Mouse (Mus musculus) liver, adult 2 months (tissue): Measurements from ENCODE around the gene Dgat2. TPM values are rescaled to one million over a fixed set of nuclear protein-coding genes. Genes with fewer than 3 reads are reported as not detected.

ENCODE experiments used
- DNase-seq: peaks from one replicate; pipeline ENCODE4 v3.0.0-alpha.2; 2011; ENCODE audit warnings: low read depth, low spot score; ENCODE audit errors: extremely low read depth
- H3K27ac ChIP-seq: fragments of 200-500 bp; replicated peaks from 2 replicates; pipeline ENCODE4 v1.5.1; 2012; ENCODE audit warnings: low read depth, mild to moderate bottlenecking, control low read depth, inconsistent platforms, low read length; ENCODE audit not compliant: insufficient read depth
- H3K27me3 ChIP-seq: fragments of 200-500 bp; 2 replicates; pipeline ENCODE4 v1.6.1; 2012; ENCODE audit warnings: mild to moderate bottlenecking, moderate library complexity, low read length, inconsistent platforms; ENCODE audit not compliant: control insufficient read depth, insufficient read depth
- H3K36me3 ChIP-seq: fragments of 200-500 bp; 2 replicates; pipeline ENCODE4 v1.6.1; 2012; ENCODE audit warnings: low read length, inconsistent platforms; ENCODE audit not compliant: control insufficient read depth, insufficient read depth
- H3K4me1 ChIP-seq: fragments of 200-500 bp; 2 replicates; pipeline ENCODE4 v1.6.1; 2011; ENCODE audit warnings: low read length; ENCODE audit not compliant: control insufficient read depth, insufficient read depth
- H3K4me3 ChIP-seq: fragments of 200-500 bp; 2 replicates; pipeline ENCODE4 v1.5.1; 2011; ENCODE audit warnings: low read depth, mild to moderate bottlenecking, control low read depth, low read length, moderate library complexity; ENCODE audit not compliant: insufficient read depth
- H3K79me2 ChIP-seq: fragments of 200-500 bp; 2 replicates; pipeline ENCODE4 v1.6.1; 2012; ENCODE audit warnings: inconsistent platforms, mild to moderate bottlenecking, low read length, moderate library complexity; ENCODE audit not compliant: control insufficient read depth, insufficient read depth
- H3K9ac ChIP-seq: fragments of 200-500 bp; 2 replicates; pipeline ENCODE4 v1.6.1; 2012; ENCODE audit warnings: low read depth, mild to moderate bottlenecking, control low read depth, inconsistent platforms, low read length
- CTCF ChIP-seq: fragments of 200-500 bp; IDR thresholded peaks from 2 replicates; pipeline ENCODE4 v1.5.1; 2011; ENCODE audit warnings: low read depth, low read length, control low read depth
- POLR2A ChIP-seq: fragments of 200-500 bp; IDR thresholded peaks from 2 replicates; pipeline ENCODE4 v1.6.1; 2011; ENCODE audit warnings: low read length, control low read depth; ENCODE audit not compliant: insufficient read depth; ENCODE audit errors: extremely low read depth
- WGBS: fragments of 180-500 bp; shearing (Covaris S2); methylation state at CpG from one replicate; pipeline ENCODE4 v1.1.7; 2018; 5-methylcytosine and 5-hydroxymethylcytosine counted together
- polyA plus RNA-seq: library from polyadenylated mRNA; depleted of rRNA; stranded (reverse); fragments of >200 nt; gene quantifications from 2 replicates; pipeline ENCODE4 v1.2.3, GENCODE M21; 2012
- total RNA-seq: library from RNA; depleted of rRNA; stranded (reverse); fragments of >200 nt; gene quantifications from 2 replicates; pipeline ENCODE4 v1.2.3, GENCODE M21; 2014

Dgat2 gene
- total and polyA plus RNA-seq, 2 experiments = 464 to 610 TPM

DNA sequence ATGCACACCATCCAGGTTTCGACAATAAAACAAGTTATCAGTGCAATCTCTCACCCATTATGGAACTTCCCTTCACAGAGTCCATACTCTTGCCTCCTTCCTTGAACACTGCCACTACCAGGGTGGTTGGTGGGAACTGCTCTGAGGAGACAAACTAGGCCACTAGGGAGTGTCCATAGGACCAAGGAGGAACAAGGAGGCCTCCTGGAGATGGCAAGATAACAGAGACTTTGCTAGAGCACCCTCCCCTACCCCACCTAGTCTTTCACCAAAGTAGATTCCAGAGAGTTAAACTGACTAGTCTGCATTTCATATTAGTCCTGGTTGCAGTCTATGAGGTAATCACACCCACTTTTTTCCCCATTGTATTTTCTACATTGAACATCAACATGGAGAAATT, 2.4 kb downstream of the Dgat2 start:
- peaks cover 7% of the 10 kb centered on the region; the same call in 1 of the 2 replicates for H3K36me3 ChIP-seq
- peak overlapping the region; percentile 88 for H3K9ac ChIP-seq
- peaks cover 33% of the 10 kb centered on the region for H3K4me1 ChIP-seq
- H3K79me2 ChIP-seq = peaks cover 52% of the 10 kb centered on the region
- H3K27me3 ChIP-seq = no peaks in the 10 kb centered on the region
- peak overlapping the region; percentile 78 for H3K4me3 ChIP-seq
- peak overlapping the region; percentile 89 for H3K27ac ChIP-seq
- TF ChIP-seq POLR2A (no peak), CTCF (no peak)
- DNase-seq = peak; percentile 43
- 18% methylated on average over 1 of the region's 1 CpGs for WGBS

DNA sequence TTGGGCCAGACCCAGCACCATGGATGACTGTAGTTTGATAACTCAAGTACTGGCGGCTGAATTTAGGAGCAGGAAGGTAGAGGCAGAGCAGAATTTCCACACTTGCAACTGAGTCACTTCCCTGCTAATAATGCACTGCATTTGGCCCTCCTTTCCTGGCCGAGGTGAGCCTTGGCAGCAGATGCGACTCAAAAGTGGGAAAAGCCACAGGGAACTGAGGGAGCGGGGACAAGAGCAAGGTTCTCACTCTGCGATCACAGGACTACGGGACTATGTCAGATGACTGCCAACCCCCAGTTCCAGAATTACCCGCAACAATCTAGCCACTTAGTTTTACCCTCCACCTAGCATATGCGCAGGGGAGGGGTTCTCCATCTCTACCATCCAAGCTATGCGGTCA, 3.2 kb downstream of the Dgat2 start:
- peaks cover 55% of the 10 kb centered on the region for H3K79me2 ChIP-seq
- peak overlapping the region; percentile 78 for H3K4me3 ChIP-seq
- peaks cover 41% of the 10 kb centered on the region for H3K4me1 ChIP-seq
- H3K27ac ChIP-seq = peak overlapping the region; percentile 89
- TF ChIP-seq POLR2A (no peak), CTCF (no peak)
- 32% methylated on average over 9 of the region's 9 CpGs for WGBS
- peak; percentile 75 for DNase-seq
- no peaks in the 10 kb centered on the region for H3K27me3 ChIP-seq
- peaks cover 7% of the 10 kb centered on the region; the same call in 1 of the 2 replicates for H3K36me3 ChIP-seq
- peak overlapping the region; percentile 88 for H3K9ac ChIP-seq

DNA sequence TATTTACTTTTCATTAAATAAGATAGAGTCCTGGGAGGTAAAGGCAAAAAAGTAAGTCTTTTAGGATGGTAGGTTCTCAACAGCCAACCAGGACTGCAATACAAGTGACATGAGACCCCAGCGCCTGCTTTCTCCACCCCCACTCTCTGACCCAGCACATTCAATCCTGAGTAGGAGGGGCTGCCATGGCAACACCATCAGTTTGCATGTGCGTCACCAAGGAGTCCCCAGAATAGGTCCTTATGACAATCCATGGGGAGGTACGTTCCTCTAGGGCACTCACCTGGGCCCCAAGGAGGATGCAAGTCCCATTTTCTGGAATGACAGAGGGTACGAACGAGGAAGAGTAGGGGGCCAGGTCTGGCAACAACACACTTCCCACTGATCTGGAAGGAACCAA, 5.1 kb downstream of the Dgat2 start:
- H3K4me1 ChIP-seq = peaks cover 57% of the 10 kb centered on the region
- no peaks in the 10 kb centered on the region for H3K27me3 ChIP-seq
- H3K79me2 ChIP-seq = peaks cover 56% of the 10 kb centered on the region
- H3K4me3 ChIP-seq = no peak overlapping the region
- peak; percentile 26 for DNase-seq
- TF ChIP-seq POLR2A (no peak), CTCF (no peak)
- peaks cover 7% of the 10 kb centered on the region; the same call in 1 of the 2 replicates for H3K36me3 ChIP-seq
- 61% methylated on average over 5 of the region's 5 CpGs for WGBS
- peak overlapping the region; percentile 61 for H3K9ac ChIP-seq
- peak overlapping the region; percentile 25 for H3K27ac ChIP-seq

DNA sequence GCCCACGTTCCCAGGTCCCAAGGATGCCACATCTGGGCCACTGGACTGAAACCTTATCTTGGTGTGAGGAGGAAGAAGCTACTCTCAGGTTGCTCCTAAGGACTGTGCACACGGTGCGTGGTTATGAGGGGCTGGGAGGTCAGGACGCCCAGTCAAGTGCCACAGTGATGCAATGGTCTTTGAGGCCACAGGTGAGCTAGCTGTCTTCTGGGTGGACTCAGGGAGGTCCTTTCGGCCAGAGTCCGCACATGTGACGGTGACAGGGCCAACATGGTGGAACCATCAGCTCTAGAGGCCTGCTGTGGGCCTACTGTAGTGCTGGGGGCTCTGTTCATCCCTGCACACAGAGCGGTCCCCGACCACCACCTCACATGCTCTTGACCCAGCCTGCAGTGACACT, 6.9 kb downstream of the Dgat2 start:
- Histone ChIP-seq H3K9ac (peak overlapping the region; percentile 53), H3K4me3 (no peak overlapping the region), H3K79me2 (peaks cover 41% of the 10 kb centered on the region), H3K27me3 (no peaks in the 10 kb centered on the region), H3K27ac (peak overlapping the region; percentile 93), H3K36me3 (peaks cover 7% of the 10 kb centered on the region; the same call in 1 of the 2 replicates), H3K4me1 (peaks cover 71% of the 10 kb centered on the region)
- peak; percentile 68 for DNase-seq
- WGBS = 37% methylated on average over 9 of the region's 9 CpGs
- TF ChIP-seq CTCF = 0 out of 2 replicates have a peak, but pooled peaks have one; percentile 3
- TF ChIP-seq POLR2A = 0 out of 2 replicates have a peak, but pooled peaks have one; percentile 11

DNA sequence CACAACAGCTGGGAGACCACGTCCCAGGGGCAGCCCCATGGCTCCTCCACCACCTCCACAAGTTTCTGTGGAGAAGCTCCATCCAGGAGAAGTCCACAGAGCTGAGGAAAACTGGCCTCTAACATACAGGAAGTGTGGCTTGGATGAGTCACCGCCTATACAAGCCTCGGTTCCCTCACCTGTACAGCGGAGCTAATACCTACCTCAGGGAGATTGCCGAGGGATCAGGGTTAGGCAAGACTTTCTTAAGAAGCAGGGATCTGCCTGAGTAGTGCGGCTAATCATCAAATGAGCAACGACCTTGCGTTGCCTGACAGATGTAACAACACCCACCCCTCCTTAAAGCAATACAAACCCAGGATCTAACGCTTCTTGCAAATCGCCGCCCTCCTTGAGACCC, 7.4 kb downstream of the Dgat2 start:
- Histone ChIP-seq H3K4me1 (peaks cover 71% of the 10 kb centered on the region), H3K9ac (peak overlapping the region; percentile 53), H3K4me3 (no peak overlapping the region)

DNA sequence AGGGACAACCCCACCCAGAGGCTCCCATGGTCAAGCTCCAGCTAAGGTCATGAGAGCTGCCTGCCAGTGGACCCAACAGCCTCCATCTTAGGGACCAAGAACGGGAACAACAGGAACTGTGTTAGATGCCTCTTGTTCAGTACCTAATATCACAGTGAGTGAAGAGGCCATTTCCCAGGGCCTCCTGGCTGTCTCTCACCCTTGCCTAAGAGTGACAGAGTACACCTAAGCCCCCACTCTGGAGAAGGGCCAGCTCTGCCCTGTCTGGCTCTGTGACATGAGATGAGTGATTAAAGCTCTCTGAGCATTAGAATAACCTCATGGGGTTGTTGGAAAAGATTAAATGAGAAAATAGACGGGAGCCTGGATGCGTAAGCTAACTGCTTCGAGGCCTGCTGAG, 8.5 kb downstream of the Dgat2 start:
- Histone ChIP-seq H3K9ac (peak overlapping the region; percentile 35; the same call in 1 of the 2 replicates), H3K27ac (peak overlapping the region; percentile 93), H3K36me3 (peaks cover 12% of the 10 kb centered on the region; the same call in 1 of the 2 replicates), H3K27me3 (no peaks in the 10 kb centered on the region), H3K4me1 (peaks cover 80% of the 10 kb centered on the region), H3K4me3 (no peak overlapping the region), H3K79me2 (peaks cover 28% of the 10 kb centered on the region)
- WGBS = 36% methylated on average over 4 of the region's 4 CpGs
- DNase-seq = peak; percentile 62
- TF ChIP-seq POLR2A (no peak), CTCF (no peak)

More for the DNA sequence above, 7.4 kb downstream of the Dgat2 start:
- Histone ChIP-seq H3K27me3 (no peaks in the 10 kb centered on the region), H3K27ac (peak overlapping the region; percentile 93), H3K79me2 (peaks cover 38% of the 10 kb centered on the region), H3K36me3 (peaks cover 7% of the 10 kb centered on the region; the same call in 1 of the 2 replicates)
- WGBS = 54% methylated on average over 11 of the region's 11 CpGs
- DNase-seq = peak; percentile 32
- TF ChIP-seq POLR2A = no peak
